Mouse (Mus musculus): ENCODE measurements around the gene Rhpn2.

GRCm38 (mm10) chr7:35435266-35435665, 101.3 kb downstream of the Rhpn2 start:
- no peak for TF ChIP-seq CTCF (IDR thresholded peaks at IDR 0.05; ENCODE audit: insufficient read depth, low read length)
- TF ChIP-seq POLR2A (IDR thresholded peaks at IDR 0.05; ENCODE audit: borderline replicate concordance, extremely low read depth, low read depth, low read length): no peak
